Mouse (Mus musculus) forebrain, embryonic 11.5 days (tissue): ENCODE data around the gene Msl1. TPM values are rescaled to one million over a fixed set of nuclear protein-coding genes. Genes with fewer than 3 reads are reported as not detected.
A peak's percentile ranks its signal among the peaks of the same experiment; 100 is the strongest.

Source experiments
- ATAC-seq: fragments of 200-750 bp; cut with Nextera tagmentation; replicated peaks from 2 replicates; pipeline ENCODE4 v1.8.0; 2017; ENCODE audit warnings: moderate TSS enrichment; ENCODE audit not compliant: low FRiP score
- DNase-seq: peaks from one replicate; pipeline ENCODE4 v3.0.0-alpha.2; 2017; ENCODE audit warnings: low spot score
- H3K27ac ChIP-seq: fragments of 300-500 bp; sonication (generic); 2 replicates; pipeline ENCODE4 v1.5.1; 2014; ENCODE audit warnings: low read depth, low read length
- H3K27me3 ChIP-seq: fragments of 300-500 bp; sonication (generic); 2 replicates; pipeline ENCODE4 v1.6.1; 2014; ENCODE audit warnings: mild to moderate bottlenecking, low read length, mixed read lengths; ENCODE audit not compliant: control insufficient read depth, insufficient read depth
- H3K36me3 ChIP-seq: fragments of 300-500 bp; sonication (generic); 2 replicates; pipeline ENCODE4 v1.6.1; 2014; ENCODE audit warnings: mild to moderate bottlenecking, low read length, moderate library complexity, mixed read lengths; ENCODE audit not compliant: control insufficient read depth, insufficient read depth
- H3K4me1 ChIP-seq: fragments of 300-500 bp; sonication (generic); replicated peaks from 2 replicates; pipeline ENCODE4 v1.6.1; 2014; ENCODE audit warnings: low read length, mixed read lengths; ENCODE audit not compliant: control insufficient read depth, insufficient read depth
- H3K4me2 ChIP-seq: fragments of 300-500 bp; sonication (generic); 2 replicates; pipeline ENCODE4 v1.6.1; 2014; ENCODE audit warnings: low read depth, mild to moderate bottlenecking, low read length, moderate library complexity, mixed read lengths; ENCODE audit not compliant: severe bottlenecking
- H3K4me3 ChIP-seq: fragments of 300-500 bp; sonication (generic); 2 replicates; pipeline ENCODE4 v1.5.1; 2014; ENCODE audit warnings: low read depth, low read length
- H3K9ac ChIP-seq: fragments of 300-500 bp; sonication (generic); 2 replicates; pipeline ENCODE4 v1.6.1; 2014; ENCODE audit warnings: low read length
- H3K9me3 ChIP-seq: fragments of 300-500 bp; sonication (generic); 2 replicates; pipeline ENCODE4 v1.6.1; 2016; ENCODE audit warnings: low read length, mixed read lengths; ENCODE audit not compliant: control insufficient read depth
- WGBS: fragments of 180-500 bp; shearing (Covaris S2); extraction: QIAGEN DNeasy Blood & Tissue Kit; methylation state at CpG from one replicate; pipeline ENCODE4 v1.1.7; 2014; 5-methylcytosine and 5-hydroxymethylcytosine counted together
- polyA plus RNA-seq: library from polyadenylated mRNA; unstranded; fragments of >200 nt; fragmentation: Nextera tagmentation; extraction: Ambion mirVana; gene quantifications from 2 replicates; pipeline ENCODE4 v1.2.1, GENCODE M21; 2014

Msl1 gene
- polyA plus RNA-seq, 1 experiment from 2014 or later = 24.0 TPM

- Histone ChIP-seq H3K4me2 (no peak overlapping the region), H3K4me1 (peaks cover 12% of the 10 kb centered on the region), H3K9ac (no peak overlapping the region), H3K36me3 (no peaks in the 10 kb centered on the region), H3K9me3 (no peaks in the 10 kb centered on the region), H3K27ac (no peak overlapping the region), H3K27me3 (no peaks in the 10 kb centered on the region), H3K4me3 (no peak overlapping the region)
- ATAC-seq (no peak), DNase-seq (no peak)
- 95% methylated on average over 4 of the region's 4 CpGs for WGBS
These were observed 33.4 kb upstream of the Msl1 start for GRCm38 (mm10) chr11:98761939-98762338.

- Histone ChIP-seq H3K4me2 (no peak overlapping the region), H3K27ac (no peak overlapping the region), H3K9me3 (no peaks in the 10 kb centered on the region), H3K36me3 (no peaks in the 10 kb centered on the region), H3K27me3 (no peaks in the 10 kb centered on the region), H3K9ac (no peak overlapping the region), H3K4me3 (no peak overlapping the region), H3K4me1 (peaks cover 18% of the 10 kb centered on the region)
- DNase-seq (peak; percentile 68), ATAC-seq (no peak)
- WGBS = 67% methylated on average over 17 of the region's 17 CpGs
These were observed 32.4 kb upstream of the Msl1 start for GRCm38 (mm10) chr11:98762756-98763501.

- DNase-seq = peak; percentile 50
- H3K9ac ChIP-seq = no peak overlapping the region
- H3K27me3 ChIP-seq = no peaks in the 10 kb centered on the region
- H3K36me3 ChIP-seq = no peaks in the 10 kb centered on the region
- no peak overlapping the region for H3K4me2 ChIP-seq
- 89% methylated on average over 8 of the region's 8 CpGs for WGBS
- H3K4me1 ChIP-seq = peaks cover 23% of the 10 kb centered on the region
- ATAC-seq = no peak
- no peak overlapping the region for H3K4me3 ChIP-seq
- no peak overlapping the region for H3K27ac ChIP-seq
- H3K9me3 ChIP-seq = no peaks in the 10 kb centered on the region
These were observed 31.8 kb upstream of the Msl1 start for GRCm38 (mm10) chr11:98763502-98763861.

GRCm38 (mm10) chr11:98764091-98764490 is 31.2 kb upstream of the Msl1 start:
- peaks cover 26% of the 10 kb centered on the region for H3K4me1 ChIP-seq
- H3K27ac ChIP-seq = no peak overlapping the region
- DNase-seq (peak; percentile 42), ATAC-seq (no peak)
- H3K27me3 ChIP-seq = no peaks in the 10 kb centered on the region
- H3K4me3 ChIP-seq = no peak overlapping the region
- H3K4me2 ChIP-seq = no peak overlapping the region
- 84% methylated on average over 18 of the region's 18 CpGs for WGBS
- no peaks in the 10 kb centered on the region for H3K9me3 ChIP-seq
- H3K9ac ChIP-seq = no peak overlapping the region
- H3K36me3 ChIP-seq = no peaks in the 10 kb centered on the region

- Histone ChIP-seq H3K4me3 (no peak overlapping the region), H3K9ac (no peak overlapping the region), H3K27me3 (no peaks in the 10 kb centered on the region), H3K9me3 (no peaks in the 10 kb centered on the region), H3K4me1 (peaks cover 26% of the 10 kb centered on the region), H3K36me3 (no peaks in the 10 kb centered on the region), H3K4me2 (no peak overlapping the region), H3K27ac (no peak overlapping the region)
- ATAC-seq = no peak
- peak; percentile 25 for DNase-seq
These were observed 30.6 kb upstream of the Msl1 start for GRCm38 (mm10) chr11:98764746-98765145.

- Histone ChIP-seq H3K36me3 (no peaks in the 10 kb centered on the region), H3K4me3 (no peak overlapping the region), H3K4me1 (peaks cover 26% of the 10 kb centered on the region), H3K9ac (no peak overlapping the region), H3K4me2 (no peak overlapping the region), H3K27ac (0 out of 2 replicates have a peak overlapping the region, but pooled peaks have one; percentile 18), H3K9me3 (no peaks in the 10 kb centered on the region), H3K27me3 (no peaks in the 10 kb centered on the region)
- WGBS = 54% methylated on average over 6 of the region's 9 CpGs
- ATAC-seq (no peak), DNase-seq (peak; percentile 59)
These were observed 29.7 kb upstream of the Msl1 start for GRCm38 (mm10) chr11:98765421-98766309.

GRCm38 (mm10) chr11:98766346-98766745 is 29.0 kb upstream of the Msl1 start:
- H3K36me3 ChIP-seq = no peaks in the 10 kb centered on the region
- H3K4me2 ChIP-seq = no peak overlapping the region
- no peaks in the 10 kb centered on the region for H3K9me3 ChIP-seq
- H3K9ac ChIP-seq = no peak overlapping the region
- H3K27ac ChIP-seq = no peak overlapping the region
- H3K4me1 ChIP-seq = peaks cover 26% of the 10 kb centered on the region
- peak; percentile 30 for DNase-seq
- 35% methylated on average over 2 of the region's 2 CpGs for WGBS
- ATAC-seq = no peak
- no peaks in the 10 kb centered on the region for H3K27me3 ChIP-seq
- H3K4me3 ChIP-seq = no peak overlapping the region

GRCm38 (mm10) chr11:98766816-98767215 is 28.5 kb upstream of the Msl1 start:
- Histone ChIP-seq H3K27ac (peak overlapping the region; percentile 25; the same call in 1 of the 2 replicates), H3K9me3 (no peaks in the 10 kb centered on the region), H3K4me2 (no peak overlapping the region), H3K4me1 (peaks cover 26% of the 10 kb centered on the region), H3K4me3 (no peak overlapping the region), H3K36me3 (no peaks in the 10 kb centered on the region), H3K9ac (peak overlapping the region; percentile 32; the same call in 1 of the 2 replicates), H3K27me3 (no peaks in the 10 kb centered on the region)
- WGBS = 55% methylated on average over 5 of the region's 5 CpGs
- ATAC-seq (peak; percentile 6; the same call in 1 of the 2 replicates), DNase-seq (peak; percentile 58)
